Comparison of ENCODE assay signal across 22 mouse cellular contexts in the genomic region with DNA sequence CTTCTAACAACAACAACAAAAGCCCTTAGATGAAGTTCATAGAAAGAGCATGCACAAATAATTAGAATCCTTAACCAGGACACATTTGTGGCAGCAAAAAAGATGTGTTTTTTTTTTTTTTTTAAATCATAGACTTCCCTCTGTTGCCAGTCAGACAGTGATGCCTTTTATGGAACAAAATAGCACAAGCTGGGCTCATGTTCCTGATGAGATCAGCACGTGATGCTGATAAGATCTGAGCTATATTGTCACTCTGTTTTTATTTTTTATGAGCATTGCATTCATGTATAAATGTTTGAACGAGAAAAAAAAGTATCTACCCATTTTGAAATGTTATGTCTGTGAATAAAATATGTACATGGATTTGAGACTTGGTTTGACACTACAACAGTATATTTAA.
DNase-seq lines count a peak whose midpoint lies in the region; ATAC-seq lines count a peak whose summit lies in the region.
"Had no signal": no experiment of that assay in that cellular context is flagged by ENCODE, and none has a peak within 500 bp of the region (broad histone marks: within the 10 kb centered on the region; RNA-seq: fewer than 3 reads in every experiment).

No protein-coding gene starts in this region.

- H3K36me3 ChIP-seq in forebrain, embryonic 13.5 days (ENCODE audit: poor library complexity, severe bottlenecking): no peaks in the 10 kb centered on the region
- no peaks in the 10 kb centered on the region for H3K36me3 ChIP-seq in forebrain, embryonic 12.5 days (replicated peaks)
- H3K36me3 ChIP-seq in kidney, embryonic 15.5 days: no peaks in the 10 kb centered on the region
- no peaks in the 10 kb centered on the region for H3K36me3 ChIP-seq in kidney, embryonic 16.5 days (ENCODE audit: insufficient read depth, low read length)
- no peaks in the 10 kb centered on the region for H3K36me3 ChIP-seq in forebrain, embryonic 16.5 days (ENCODE audit: control insufficient read depth, insufficient read depth)
- H3K36me3 ChIP-seq: embryonic facial prominence, embryonic 10.5 days; embryonic facial prominence, embryonic 13.5 days; heart, embryonic 13.5 days had no signal

- no peaks in the 10 kb centered on the region for H3K27me3 ChIP-seq in forebrain, embryonic 13.5 days
- H3K27me3 ChIP-seq in forebrain, embryonic 12.5 days: no peaks in the 10 kb centered on the region
- H3K27me3 ChIP-seq in kidney, embryonic 15.5 days: no peaks in the 10 kb centered on the region
- H3K27me3 ChIP-seq in kidney, embryonic 16.5 days (ENCODE audit: insufficient read depth, low read length): no peaks in the 10 kb centered on the region
- no peaks in the 10 kb centered on the region for H3K27me3 ChIP-seq in forebrain, embryonic 16.5 days (replicated peaks; ENCODE audit: control insufficient read depth, insufficient read depth, low read length)
- H3K27me3 ChIP-seq: embryonic facial prominence, embryonic 13.5 days; heart, embryonic 13.5 days had no signal

- DNase-seq in cerebellum, adult 8-10 months: no peak
- DNase-seq: adrenal gland, postnatal 10 days; adrenal gland, postnatal 36 days; embryo, embryonic 11 days; gastrocnemius, postnatal 25 days; heart, postnatal 14 days; heart, postnatal 4 days; kidney, adult 18-20 months had no signal

- no peak overlapping the region for H3K9ac ChIP-seq in forebrain, embryonic 13.5 days
- no peak overlapping the region for H3K9ac ChIP-seq in forebrain, embryonic 12.5 days
- H3K9ac ChIP-seq in kidney, embryonic 15.5 days: no peak overlapping the region
- H3K9ac ChIP-seq in kidney, embryonic 16.5 days (replicated peaks; ENCODE audit: low read length): no peak overlapping the region
- H3K9ac ChIP-seq in forebrain, embryonic 16.5 days (replicated peaks; ENCODE audit: low read depth, low read length): no peak overlapping the region
- H3K9ac ChIP-seq: embryonic facial prominence, embryonic 13.5 days; heart, embryonic 13.5 days; hindbrain, embryonic 14.5 days had no signal

- no peak overlapping the region for H3K4me3 ChIP-seq in forebrain, embryonic 13.5 days
- H3K4me3 ChIP-seq in forebrain, embryonic 12.5 days (replicated peaks): no peak overlapping the region
- H3K4me3 ChIP-seq in kidney, embryonic 15.5 days (replicated peaks): no peak overlapping the region
- no peak overlapping the region for H3K4me3 ChIP-seq in kidney, embryonic 16.5 days (ENCODE audit: low read length)
- no peak overlapping the region for H3K4me3 ChIP-seq in forebrain, embryonic 16.5 days (replicated peaks; ENCODE audit: low read length)
- H3K4me3 ChIP-seq: embryonic facial prominence, embryonic 10.5 days; embryonic facial prominence, embryonic 13.5 days; erythroblast, embryonic 14.5 days; heart, embryonic 13.5 days had no signal

- 60% methylated on average over 2 of the region's 2 CpGs for WGBS in forebrain, embryonic 13.5 days
- WGBS in forebrain, embryonic 12.5 days: 78% methylated on average over 2 of the region's 2 CpGs
- 44% methylated on average over 2 of the region's 2 CpGs for WGBS in kidney, embryonic 15.5 days
- 33% methylated on average over 2 of the region's 2 CpGs for WGBS in kidney, embryonic 16.5 days
- WGBS in forebrain, embryonic 16.5 days: 43% methylated on average over 2 of the region's 2 CpGs

- ATAC-seq in forebrain, embryonic 13.5 days: peak; percentile 41; the same call in 1 of the 2 replicates
- ATAC-seq in forebrain, embryonic 12.5 days (ENCODE audit: low FRiP score): no peak
- ATAC-seq in kidney, embryonic 15.5 days (replicated peaks; ENCODE audit: low FRiP score): no peak
- no peak for ATAC-seq in kidney, embryonic 16.5 days (ENCODE audit: low FRiP score, low TSS enrichment)
- peak; percentile 63 for ATAC-seq in forebrain, embryonic 16.5 days
- ATAC-seq: hindbrain, postnatal 0 days; inflammation-experienced regulatory T-cells, adult 6 months; intestine, embryonic 16.5 days; Patski had no signal

- H3K4me1 ChIP-seq in forebrain, embryonic 13.5 days: 0 out of 2 replicates have a peak, but pooled peaks cover 5% of the 10 kb centered on the region
- no peaks in the 10 kb centered on the region for H3K4me1 ChIP-seq in forebrain, embryonic 12.5 days
- peaks cover 9% of the 10 kb centered on the region for H3K4me1 ChIP-seq in kidney, embryonic 15.5 days
- 0 out of 2 replicates have a peak, but pooled peaks cover 7% of the 10 kb centered on the region for H3K4me1 ChIP-seq in kidney, embryonic 16.5 days (ENCODE audit: insufficient read depth, low read length)
- peaks cover 14% of the 10 kb centered on the region for H3K4me1 ChIP-seq in forebrain, embryonic 16.5 days (replicated peaks; ENCODE audit: control insufficient read depth, insufficient read depth, low read length)
- H3K4me1 ChIP-seq: embryonic facial prominence, embryonic 10.5 days; embryonic facial prominence, embryonic 13.5 days had no signal

- H3K4me2 ChIP-seq in forebrain, embryonic 13.5 days: no peak overlapping the region
- no peak overlapping the region for H3K4me2 ChIP-seq in forebrain, embryonic 12.5 days
- peak overlapping the region; percentile 29; the same call in 1 of the 2 replicates for H3K4me2 ChIP-seq in kidney, embryonic 15.5 days
- H3K4me2 ChIP-seq in kidney, embryonic 16.5 days (replicated peaks; ENCODE audit: low read depth, low read length): no peak overlapping the region
- no peak overlapping the region for H3K4me2 ChIP-seq in forebrain, embryonic 16.5 days (ENCODE audit: low read length)
- H3K4me2 ChIP-seq: embryonic facial prominence, embryonic 13.5 days; heart, embryonic 13.5 days; hindbrain, embryonic 14.5 days had no signal

- H3K27ac ChIP-seq in forebrain, embryonic 13.5 days: no peak overlapping the region
- H3K27ac ChIP-seq in forebrain, embryonic 12.5 days: no peak overlapping the region
- H3K27ac ChIP-seq in kidney, embryonic 15.5 days: no peak overlapping the region
- no peak overlapping the region for H3K27ac ChIP-seq in kidney, embryonic 16.5 days (ENCODE audit: low read length)
- no peak overlapping the region for H3K27ac ChIP-seq in forebrain, embryonic 16.5 days (ENCODE audit: low read length)
- H3K27ac ChIP-seq: embryonic facial prominence, embryonic 10.5 days; embryonic facial prominence, embryonic 13.5 days; heart, embryonic 13.5 days; hindbrain, embryonic 14.5 days; hindbrain, postnatal 0 days had no signal

- H3K9me3 ChIP-seq in forebrain, embryonic 13.5 days (replicated peaks): no peaks in the 10 kb centered on the region
- H3K9me3 ChIP-seq in forebrain, embryonic 12.5 days: no peaks in the 10 kb centered on the region
- H3K9me3 ChIP-seq in kidney, embryonic 15.5 days (replicated peaks): no peaks in the 10 kb centered on the region
- H3K9me3 ChIP-seq in kidney, embryonic 16.5 days (ENCODE audit: low read length): no peaks in the 10 kb centered on the region
- no peaks in the 10 kb centered on the region for H3K9me3 ChIP-seq in forebrain, embryonic 16.5 days (ENCODE audit: control insufficient read depth, low read length)
- H3K9me3 ChIP-seq: embryonic facial prominence, embryonic 10.5 days; embryonic facial prominence, embryonic 13.5 days; heart, embryonic 13.5 days had no signal

Comparison
In these comparisons a context has a peak if more than half of its experiments do, and no peak if none do; other contexts are left out.
1. ATAC-seq: peak in forebrain, embryonic 13.5 days (single experiment) and forebrain, embryonic 16.5 days (single experiment); none in forebrain, embryonic 12.5 days (single experiment), kidney, embryonic 15.5 days (single experiment) and kidney, embryonic 16.5 days (single experiment).